Mouse (Mus musculus): Measurements from ENCODE around the gene Hnf1b. TPM values are rescaled to one million over a fixed set of nuclear protein-coding genes. Genes with fewer than 3 reads are reported as not detected.

Gene Hnf1b
- polyA plus RNA-seq, 1 experiment from 2014 or later: 0.08 TPM

- H3K9me3 ChIP-seq: no peaks in the 10 kb centered on the region
- no peak overlapping the region for H3K4me3 ChIP-seq
- WGBS: 6% methylated on average over 2 of the region's 2 CpGs
- H3K4me1 ChIP-seq: peaks cover 38% of the 10 kb centered on the region
- peaks cover 86% of the 10 kb centered on the region for H3K27me3 ChIP-seq
- no peak overlapping the region for H3K4me2 ChIP-seq
- no peak overlapping the region for H3K9ac ChIP-seq
- H3K27ac ChIP-seq: no peak overlapping the region
- ATAC-seq (ENCODE audit: insufficient number of reproducible peaks, low FRiP score, low TSS enrichment, low read depth): no peak
- no peaks in the 10 kb centered on the region for H3K36me3 ChIP-seq
Measured at GRCm38 (mm10) chr11:83854707-83855106, 4.8 kb downstream of the Hnf1b start.

GRCm38 (mm10) chr11:83857256-83857655, 7.4 kb downstream of the Hnf1b start:
- WGBS: 90% methylated on average over 1 of the region's 1 CpGs
- Histone ChIP-seq H3K4me3 (no peak overlapping the region), H3K36me3 (no peaks in the 10 kb centered on the region), H3K9ac (no peak overlapping the region), H3K4me1 (peaks cover 12% of the 10 kb centered on the region), H3K9me3 (no peaks in the 10 kb centered on the region), H3K4me2 (no peak overlapping the region), H3K27ac (no peak overlapping the region), H3K27me3 (peaks cover 66% of the 10 kb centered on the region)
- no peak for ATAC-seq (ENCODE audit: insufficient number of reproducible peaks, low FRiP score, low TSS enrichment, low read depth)

- H3K4me2 ChIP-seq: no peak overlapping the region
- H3K27ac ChIP-seq: no peak overlapping the region
- H3K9ac ChIP-seq: no peak overlapping the region
- H3K4me3 ChIP-seq: no peak overlapping the region
- 56% methylated on average over 9 of the region's 9 CpGs for WGBS
- no peaks in the 10 kb centered on the region for H3K4me1 ChIP-seq
- ATAC-seq (ENCODE audit: insufficient number of reproducible peaks, low FRiP score, low TSS enrichment, low read depth): no peak
- peaks cover 3% of the 10 kb centered on the region; the same call in 1 of the 2 replicates for H3K27me3 ChIP-seq
- no peaks in the 10 kb centered on the region for H3K36me3 ChIP-seq
- H3K9me3 ChIP-seq: no peaks in the 10 kb centered on the region
Measured at GRCm38 (mm10) chr11:83865286-83865685, 15.4 kb downstream of the Hnf1b start.

GRCm38 (mm10) chr11:83867571-83867970, 17.7 kb downstream of the Hnf1b start:
- ATAC-seq (ENCODE audit: insufficient number of reproducible peaks, low FRiP score, low TSS enrichment, low read depth): no peak
- H3K4me3 ChIP-seq: no peak overlapping the region
- H3K9me3 ChIP-seq: no peaks in the 10 kb centered on the region
- H3K36me3 ChIP-seq: no peaks in the 10 kb centered on the region
- no peaks in the 10 kb centered on the region; the same call in 1 of the 2 replicates for H3K27me3 ChIP-seq
- WGBS: 42% methylated on average over 3 of the region's 3 CpGs
- no peak overlapping the region for H3K9ac ChIP-seq
- H3K4me2 ChIP-seq: no peak overlapping the region
- no peaks in the 10 kb centered on the region for H3K4me1 ChIP-seq
- no peak overlapping the region for H3K27ac ChIP-seq

GRCm38 (mm10) chr11:83869147-83869546, 19.3 kb downstream of the Hnf1b start:
- Histone ChIP-seq H3K4me2 (no peak overlapping the region), H3K4me1 (no peaks in the 10 kb centered on the region), H3K27me3 (no peaks in the 10 kb centered on the region; the same call in 1 of the 2 replicates), H3K36me3 (no peaks in the 10 kb centered on the region), H3K4me3 (no peak overlapping the region), H3K9ac (no peak overlapping the region), H3K27ac (no peak overlapping the region), H3K9me3 (no peaks in the 10 kb centered on the region)
- ATAC-seq (ENCODE audit: insufficient number of reproducible peaks, low FRiP score, low TSS enrichment, low read depth): no peak
- 37% methylated on average over 1 of the region's 1 CpGs for WGBS

- Histone ChIP-seq H3K9ac (no peak overlapping the region), H3K4me2 (no peak overlapping the region), H3K27me3 (no peaks in the 10 kb centered on the region; the same call in 1 of the 2 replicates), H3K27ac (no peak overlapping the region), H3K9me3 (no peaks in the 10 kb centered on the region), H3K4me1 (no peaks in the 10 kb centered on the region), H3K36me3 (no peaks in the 10 kb centered on the region), H3K4me3 (no peak overlapping the region)
- 57% methylated on average over 3 of the region's 3 CpGs for WGBS
- ATAC-seq (ENCODE audit: insufficient number of reproducible peaks, low FRiP score, low TSS enrichment, low read depth): no peak
Measured at GRCm38 (mm10) chr11:83869686-83870085, 19.8 kb downstream of the Hnf1b start.

GRCm38 (mm10) chr11:83871780-83872554, 22.1 kb downstream of the Hnf1b start:
- Histone ChIP-seq H3K27me3 (no peaks in the 10 kb centered on the region; the same call in 1 of the 2 replicates), H3K4me2 (no peak overlapping the region), H3K9ac (no peak overlapping the region), H3K27ac (no peak overlapping the region), H3K4me3 (no peak overlapping the region), H3K9me3 (no peaks in the 10 kb centered on the region), H3K36me3 (no peaks in the 10 kb centered on the region), H3K4me1 (no peaks in the 10 kb centered on the region)
- 67% methylated on average over 9 of the region's 9 CpGs for WGBS
- ATAC-seq (ENCODE audit: insufficient number of reproducible peaks, low FRiP score, low TSS enrichment, low read depth): no peak

GRCm38 (mm10) chr11:83873509-83873908, 23.6 kb downstream of the Hnf1b start:
- WGBS: 40% methylated on average over 9 of the region's 9 CpGs

GRCm38 (mm10) chr11:83876630-83877029, 26.8 kb downstream of the Hnf1b start:
- Histone ChIP-seq H3K4me2 (no peak overlapping the region), H3K9ac (no peak overlapping the region), H3K9me3 (no peaks in the 10 kb centered on the region), H3K36me3 (no peaks in the 10 kb centered on the region), H3K27me3 (no peaks in the 10 kb centered on the region), H3K4me3 (no peak overlapping the region), H3K4me1 (no peaks in the 10 kb centered on the region), H3K27ac (no peak overlapping the region)
- ATAC-seq (ENCODE audit: insufficient number of reproducible peaks, low FRiP score, low TSS enrichment, low read depth): no peak
- 88% methylated on average over 7 of the region's 7 CpGs for WGBS

More at GRCm38 (mm10) chr11:83873509-83873908, 23.6 kb downstream of the Hnf1b start:
- no peaks in the 10 kb centered on the region for H3K36me3 ChIP-seq
- H3K27ac ChIP-seq: no peak overlapping the region
- H3K27me3 ChIP-seq: no peaks in the 10 kb centered on the region
- ATAC-seq (ENCODE audit: insufficient number of reproducible peaks, low FRiP score, low TSS enrichment, low read depth): no peak
- no peak overlapping the region for H3K4me3 ChIP-seq
- no peaks in the 10 kb centered on the region for H3K9me3 ChIP-seq
- no peaks in the 10 kb centered on the region for H3K4me1 ChIP-seq
- H3K4me2 ChIP-seq: no peak overlapping the region
- H3K9ac ChIP-seq: no peak overlapping the region

GRCm38 (mm10) chr11:83877765-83878164, 27.9 kb downstream of the Hnf1b start:
- no peak for ATAC-seq (ENCODE audit: insufficient number of reproducible peaks, low FRiP score, low TSS enrichment, low read depth)
- H3K9ac ChIP-seq: no peak overlapping the region
- 57% methylated on average over 8 of the region's 8 CpGs for WGBS
- no peaks in the 10 kb centered on the region for H3K36me3 ChIP-seq
- no peak overlapping the region for H3K27ac ChIP-seq
- H3K27me3 ChIP-seq: no peaks in the 10 kb centered on the region
- H3K4me3 ChIP-seq: no peak overlapping the region
- no peaks in the 10 kb centered on the region for H3K9me3 ChIP-seq
- H3K4me2 ChIP-seq: no peak overlapping the region
- H3K4me1 ChIP-seq: no peaks in the 10 kb centered on the region

- Histone ChIP-seq H3K9me3 (no peaks in the 10 kb centered on the region), H3K27me3 (no peaks in the 10 kb centered on the region), H3K36me3 (no peaks in the 10 kb centered on the region), H3K4me3 (no peak overlapping the region), H3K4me1 (no peaks in the 10 kb centered on the region), H3K9ac (no peak overlapping the region), H3K27ac (no peak overlapping the region), H3K4me2 (no peak overlapping the region)
- WGBS: 73% methylated on average over 4 of the region's 4 CpGs
- ATAC-seq (ENCODE audit: insufficient number of reproducible peaks, low FRiP score, low TSS enrichment, low read depth): no peak
Measured at GRCm38 (mm10) chr11:83878417-83878952, 28.6 kb downstream of the Hnf1b start.

- 69% methylated on average over 3 of the region's 3 CpGs for WGBS
- no peak overlapping the region for H3K9ac ChIP-seq
- H3K4me2 ChIP-seq: no peak overlapping the region
- H3K4me1 ChIP-seq: no peaks in the 10 kb centered on the region
- no peak overlapping the region for H3K4me3 ChIP-seq
- no peak overlapping the region for H3K27ac ChIP-seq
- no peaks in the 10 kb centered on the region for H3K36me3 ChIP-seq
- H3K9me3 ChIP-seq: no peaks in the 10 kb centered on the region
- ATAC-seq (ENCODE audit: insufficient number of reproducible peaks, low FRiP score, low TSS enrichment, low read depth): no peak
- no peaks in the 10 kb centered on the region for H3K27me3 ChIP-seq
Measured at GRCm38 (mm10) chr11:83879130-83879529, 29.3 kb downstream of the Hnf1b start.

Measured in limb, embryonic 15.5 days (tissue).